Mouse (Mus musculus) urinary bladder, postnatal 25 days (tissue): Measurements from ENCODE around the gene Pgap2.

Experiments used
- DNase-seq: peaks from one replicate; pipeline ENCODE4 v3.0.0; 2022; ENCODE audit warnings: low spot score

Pgap2 gene

GRCm38 (mm10) chr7:102209756-102210721 is at the start of gene Pgap2, which contains the start of gene Nup98:
Gene Pgap2, plus strand, starts transcription at chr7:102210208.
Gene Nup98, minus strand, starts transcription at chr7:102210176.
- DNase-seq = peak; percentile 98

GRCm38 (mm10) chr7:102170300-102170699 is 39.7 kb upstream of the Pgap2 start:
- DNase-seq = no peak

GRCm38 (mm10) chr7:102183849-102184248 is 26.2 kb upstream of the Pgap2 start:
- no peak for DNase-seq

GRCm38 (mm10) chr7:102192356-102192755 is 17.7 kb upstream of the Pgap2 start:
- no peak for DNase-seq

DNA sequence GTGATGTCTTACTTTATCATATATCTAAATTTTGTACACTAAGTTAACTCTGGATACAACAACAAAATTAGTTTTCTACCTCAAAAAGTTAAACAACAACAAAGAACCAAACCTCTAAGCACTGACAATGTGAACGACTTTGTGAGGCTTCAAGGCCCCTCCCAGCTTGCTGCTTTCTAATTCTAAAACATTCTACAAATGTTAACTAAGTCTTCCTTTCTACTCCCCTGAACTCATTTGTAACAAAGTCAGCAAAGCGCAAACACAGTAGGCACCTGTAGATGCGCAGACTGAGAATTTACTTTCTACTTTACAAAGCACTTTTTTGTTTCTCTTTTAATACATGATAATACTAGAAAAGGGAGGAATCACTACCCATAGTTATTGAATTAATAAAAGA is 9.4 kb upstream of the Pgap2 start:
- DNase-seq = no peak

DNA sequence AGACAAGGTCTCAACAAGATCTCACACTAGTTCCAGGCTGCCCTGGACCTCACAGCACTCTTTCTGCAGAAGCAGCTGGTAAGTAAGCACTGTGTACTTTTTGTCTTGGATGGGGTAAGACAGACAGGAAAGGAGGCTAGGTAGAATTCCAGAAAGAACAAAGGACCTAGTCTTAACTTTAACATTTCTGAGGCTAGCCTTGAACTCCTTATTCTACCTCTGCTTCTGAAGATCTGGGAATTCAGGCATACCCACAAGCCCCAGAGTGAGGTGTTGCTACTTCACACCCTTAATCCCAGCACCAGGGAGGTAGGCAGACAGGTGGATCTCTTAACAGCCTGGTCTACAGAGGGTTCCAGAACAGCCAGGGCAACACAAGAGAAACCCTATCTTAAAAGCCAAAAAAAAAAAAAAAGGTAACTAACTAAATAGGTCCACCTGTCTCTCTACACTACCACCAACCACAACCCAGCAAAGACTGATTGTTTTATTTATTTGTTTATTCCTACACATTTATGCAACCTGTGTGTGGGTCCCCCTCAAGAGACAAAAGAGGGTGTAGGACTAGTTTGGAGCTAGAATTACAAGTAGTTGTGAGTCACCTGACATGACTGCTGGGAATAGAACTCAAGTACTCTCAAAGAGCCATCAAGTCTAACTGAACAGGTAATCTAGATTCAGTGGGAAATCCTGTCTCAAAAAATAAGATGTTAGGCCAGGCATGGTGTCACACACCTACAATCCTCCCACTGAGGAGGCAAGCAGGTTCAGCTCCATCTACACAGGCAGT is 8.8 kb upstream of the Pgap2 start:
- no peak for DNase-seq

DNA sequence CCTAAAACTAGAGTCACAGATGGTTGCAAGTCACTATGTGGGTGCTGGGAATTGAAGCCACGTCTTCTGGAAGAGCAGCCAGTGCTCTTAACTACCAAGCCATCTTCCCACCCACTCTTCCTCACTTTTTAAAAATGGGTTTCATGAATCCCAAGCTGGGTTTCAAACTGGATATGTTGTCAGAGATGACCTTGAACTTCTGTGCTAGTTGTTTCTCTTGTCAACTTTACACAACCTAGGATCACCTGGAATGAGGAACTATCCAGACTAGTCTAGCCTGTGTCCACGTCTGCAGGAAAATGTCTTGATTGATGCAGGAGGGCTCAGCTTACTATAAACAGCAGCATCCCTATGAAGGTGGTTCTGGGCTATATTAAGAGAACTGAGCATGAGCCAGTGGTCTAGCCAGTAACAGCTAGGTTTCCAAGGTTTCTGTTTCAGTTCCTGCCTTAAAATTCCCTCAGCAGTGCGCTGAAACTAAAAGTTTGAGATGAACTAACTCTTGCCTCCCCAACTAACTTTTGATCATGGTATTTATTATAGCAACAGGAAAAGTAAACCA is 5.6 kb upstream of the Pgap2 start:
- no peak for DNase-seq

DNA sequence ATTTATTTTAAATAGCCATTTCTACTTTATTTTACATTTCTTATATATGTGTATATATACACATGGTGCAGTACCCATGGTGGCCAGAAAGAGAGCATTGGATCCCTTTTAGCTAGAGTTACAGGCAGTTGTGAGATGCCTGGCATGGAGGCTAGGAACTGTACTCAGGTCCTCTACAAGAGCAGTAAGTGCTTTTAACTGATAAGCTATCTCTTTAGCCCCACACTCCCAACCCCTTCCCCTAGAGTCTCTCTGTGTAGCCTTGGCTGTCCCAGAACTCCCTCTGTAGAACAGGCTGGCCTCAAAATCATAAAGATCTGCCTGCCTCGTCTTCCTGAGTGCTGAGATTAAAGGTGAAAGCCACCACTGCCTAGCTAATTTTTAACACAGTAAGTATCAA is 4.4 kb upstream of the Pgap2 start:
- no peak for DNase-seq

DNA sequence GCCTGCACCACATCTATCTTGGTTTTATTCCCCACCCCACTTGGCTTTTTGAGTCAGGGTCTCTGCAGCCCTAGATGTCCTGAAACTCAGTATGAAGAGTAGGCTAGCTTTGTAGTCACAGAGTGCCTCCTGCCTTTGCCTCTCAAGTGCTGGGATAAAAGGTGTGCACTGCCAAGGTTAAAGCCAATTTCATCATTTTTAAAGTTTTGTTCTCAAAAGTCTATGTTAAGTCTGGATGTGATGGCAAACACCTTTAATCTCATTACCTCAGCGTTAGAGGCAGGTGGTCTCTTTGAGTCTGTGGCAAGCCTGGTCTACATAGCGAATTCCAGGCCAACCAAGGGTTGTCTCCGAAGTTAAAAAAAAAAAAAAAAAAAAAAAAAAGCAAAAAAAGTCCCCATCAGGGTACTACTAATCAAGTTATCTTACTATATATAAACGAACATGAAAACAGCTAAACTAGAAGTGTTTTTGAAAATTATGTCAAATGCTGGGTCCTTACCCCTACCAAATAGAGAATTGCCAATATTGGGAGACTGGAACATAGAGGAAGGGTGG is 1.1 kb upstream of the Pgap2 start:
- no peak for DNase-seq

- no peak for DNase-seq
Observed at GRCm38 (mm10) chr7:102211071-102211470, 1.1 kb downstream of the Pgap2 start.

GRCm38 (mm10) chr7:102221899-102222298 is 11.9 kb downstream of the Pgap2 start:
- DNase-seq = no peak

DNA sequence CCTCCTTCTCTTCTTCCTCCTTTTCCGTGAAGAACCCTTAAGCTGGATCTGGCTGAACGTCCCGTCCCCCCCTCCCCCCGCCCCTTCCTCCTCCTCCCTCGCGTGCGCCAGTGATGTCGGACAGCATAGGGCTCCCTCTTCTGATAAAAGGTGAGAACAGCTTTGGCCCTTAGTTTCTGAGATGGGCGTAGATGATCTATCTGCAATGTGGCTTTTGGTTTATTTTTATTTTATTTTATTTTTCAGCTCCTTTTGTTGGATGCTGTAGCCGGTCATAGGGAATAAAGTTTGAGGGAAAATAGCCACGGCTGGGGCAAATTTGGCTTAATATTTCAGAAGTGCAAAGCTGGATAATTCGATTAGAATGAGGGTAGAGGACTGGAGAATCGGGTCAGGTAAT is 12.3 kb downstream of the Pgap2 start:
- DNase-seq = no peak

GRCm38 (mm10) chr7:102222830-102223556 is 13.0 kb downstream of the Pgap2 start:
- DNase-seq = peak; percentile 74

- no peak for DNase-seq
Observed at GRCm38 (mm10) chr7:102223883-102224738, 14.1 kb downstream of the Pgap2 start.

GRCm38 (mm10) chr7:102226051-102226450 is 16.0 kb downstream of the Pgap2 start:
- DNase-seq = no peak

DNA sequence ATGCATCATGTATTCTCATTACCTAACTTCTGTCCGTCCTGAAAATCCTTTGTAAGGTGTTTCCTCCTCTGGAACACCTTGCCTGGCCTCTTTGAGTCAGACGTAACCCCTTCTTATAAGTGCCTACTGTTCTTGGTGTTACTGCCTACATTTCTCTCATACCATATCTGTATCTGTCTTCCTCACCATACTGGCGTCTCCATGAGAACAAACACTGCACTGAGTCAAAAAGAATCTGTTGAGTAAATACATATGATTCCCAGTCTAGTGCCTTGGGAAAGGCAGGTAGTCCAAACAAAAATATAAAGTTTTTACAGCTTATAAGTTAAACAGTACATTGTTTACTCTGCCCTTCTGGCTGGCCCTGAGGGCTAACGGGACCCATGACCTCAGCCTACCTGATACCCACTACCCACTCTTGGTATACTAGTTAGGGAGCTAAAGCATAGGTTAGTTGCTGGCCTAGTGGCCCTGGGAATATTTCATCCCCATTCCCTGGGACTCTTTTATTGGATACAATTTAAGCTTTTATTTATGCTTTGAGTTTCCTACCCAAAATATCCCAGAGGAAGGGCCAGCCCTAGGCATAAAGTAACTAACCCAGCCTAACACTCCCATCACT is 18.2 kb downstream of the Pgap2 start:
- DNase-seq = no peak

- no peak for DNase-seq
Observed at GRCm38 (mm10) chr7:102229814-102230213, 19.8 kb downstream of the Pgap2 start.

GRCm38 (mm10) chr7:102233059-102233458 is 23.1 kb downstream of the Pgap2 start:
- no peak for DNase-seq

DNA sequence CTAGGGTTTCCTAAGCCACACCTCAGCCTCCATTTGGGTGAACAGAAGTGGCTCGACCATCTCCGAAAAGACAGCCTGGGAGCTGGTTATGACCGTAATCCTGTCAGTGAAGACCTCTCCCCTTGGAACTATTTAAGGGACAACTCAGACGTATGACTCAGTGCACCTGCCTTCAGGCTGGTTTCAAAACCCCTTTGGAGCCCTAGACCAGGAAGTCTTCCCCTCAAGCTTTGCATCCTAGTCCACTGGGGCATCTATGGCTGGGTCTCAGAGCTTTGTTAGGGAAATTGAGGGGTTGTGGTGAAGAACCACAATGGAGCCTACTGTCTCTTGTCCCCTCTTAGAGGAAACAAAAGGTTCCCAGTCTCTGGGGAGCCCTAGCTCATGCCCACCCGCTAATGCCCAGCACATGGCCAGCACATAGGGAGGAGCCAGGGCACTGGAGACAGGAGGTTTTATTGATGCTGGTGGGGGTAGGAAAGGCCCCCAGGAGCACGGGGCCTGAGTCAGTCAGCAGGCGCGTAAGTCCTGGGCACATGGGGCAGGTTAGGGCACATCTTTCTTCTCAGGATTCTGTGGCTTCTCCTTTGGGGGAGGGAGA is 28.8 kb downstream of the Pgap2 start:
- no peak for DNase-seq

GRCm38 (mm10) chr7:102239591-102239990 is 29.6 kb downstream of the Pgap2 start:
- DNase-seq = no peak
